Mouse (Mus musculus) cortical plate, adult 2 months (tissue): ENCODE data around the gene Fhl2. TPM values are rescaled to one million over a fixed set of nuclear protein-coding genes. Genes with fewer than 3 reads are reported as not detected.
"Not testable (repeated sequence)": the region's sequence is repeated elsewhere in the genome, so short reads cannot be mapped to it uniquely, and the experiment has no call there.

Experiments
- H3K27ac ChIP-seq: fragments of 200-500 bp; 2 replicates; pipeline ENCODE4 v1.5.1; 2012; ENCODE audit warnings: low read length, control low read depth, inconsistent platforms; ENCODE audit not compliant: insufficient read depth
- H3K4me1 ChIP-seq: fragments of 200-500 bp; 2 replicates; pipeline ENCODE4 v1.6.1; 2011; ENCODE audit warnings: low read length; ENCODE audit not compliant: control insufficient read depth, insufficient read depth
- H3K4me3 ChIP-seq: fragments of 200-500 bp; 2 replicates; pipeline ENCODE4 v1.5.1; 2011; ENCODE audit warnings: mild to moderate bottlenecking, low read length, control low read depth; ENCODE audit not compliant: insufficient read depth
- CTCF ChIP-seq: fragments of 200-500 bp; IDR thresholded peaks from 2 replicates; pipeline ENCODE4 v1.5.1; 2011; ENCODE audit warnings: mild to moderate bottlenecking, control low read depth, low read length; ENCODE audit not compliant: insufficient read depth; ENCODE audit errors: extremely low read depth
- POLR2A ChIP-seq: fragments of 200-500 bp; IDR thresholded peaks from 2 replicates; pipeline ENCODE4 v1.6.1; 2011; ENCODE audit warnings: mild to moderate bottlenecking, low read length, control low read depth; ENCODE audit not compliant: insufficient read depth; ENCODE audit errors: extremely low read depth
- polyA plus RNA-seq: library from polyadenylated mRNA; depleted of rRNA; stranded (reverse); fragments of >200 nt; gene quantifications from 2 replicates; pipeline ENCODE4 v1.2.3, GENCODE M21; 2012

The Fhl2 gene
- polyA plus RNA-seq, 1 experiment, result 88.7 TPM

- H3K4me1 ChIP-seq, result peaks cover 2% of the 10 kb centered on the region; the same call in 1 of the 2 replicates
- no peak overlapping the region for H3K27ac ChIP-seq
- TF ChIP-seq CTCF (no peak), POLR2A (no peak)
- no peak overlapping the region for H3K4me3 ChIP-seq
These were observed 3.4 kb downstream of the Fhl2 start for GRCm38 (mm10) chr1:43193423-43193822.

GRCm38 (mm10) chr1:43192471-43192870, 4.3 kb downstream of the Fhl2 start:
- no peak overlapping the region for H3K4me3 ChIP-seq
- peaks cover 2% of the 10 kb centered on the region; the same call in 1 of the 2 replicates for H3K4me1 ChIP-seq
- no peak for TF ChIP-seq POLR2A
- H3K27ac ChIP-seq, result no peak overlapping the region

- Histone ChIP-seq H3K4me1 (peaks cover 2% of the 10 kb centered on the region; the same call in 1 of the 2 replicates), H3K4me3 (no peak overlapping the region), H3K27ac (no peak overlapping the region)
- TF ChIP-seq CTCF, result no peak
- TF ChIP-seq POLR2A, result no peak
These were observed 5.7 kb downstream of the Fhl2 start for GRCm38 (mm10) chr1:43191078-43191477.

GRCm38 (mm10) chr1:43188893-43189292, 7.9 kb downstream of the Fhl2 start:
- not testable (repeated sequence) for H3K4me1 ChIP-seq, H3K27ac ChIP-seq, H3K4me3 ChIP-seq

GRCm38 (mm10) chr1:43186334-43186733, 10.4 kb downstream of the Fhl2 start:
- no peak overlapping the region for H3K4me3 ChIP-seq
- peaks cover 1% of the 10 kb centered on the region; the same call in 1 of the 2 replicates for H3K4me1 ChIP-seq
- H3K27ac ChIP-seq, result no peak overlapping the region
- TF ChIP-seq POLR2A (no peak), CTCF (no peak)

GRCm38 (mm10) chr1:43180912-43181311, 15.9 kb downstream of the Fhl2 start:
- Histone ChIP-seq H3K4me1 (peaks cover 5% of the 10 kb centered on the region; the same call in 1 of the 2 replicates), H3K27ac (no peak overlapping the region), H3K4me3 (no peak overlapping the region)
- no peak for TF ChIP-seq POLR2A
- TF ChIP-seq CTCF, result no peak

GRCm38 (mm10) chr1:43178780-43179179, 18.0 kb downstream of the Fhl2 start:
- H3K4me1 ChIP-seq, result peaks cover 5% of the 10 kb centered on the region; the same call in 1 of the 2 replicates
- H3K4me3 ChIP-seq, result no peak overlapping the region
- no peak for TF ChIP-seq POLR2A
- TF ChIP-seq CTCF, result no peak
- H3K27ac ChIP-seq, result peak overlapping the region; percentile 41; the same call in 1 of the 2 replicates

GRCm38 (mm10) chr1:43178378-43178777, 18.4 kb downstream of the Fhl2 start:
- no peak for TF ChIP-seq POLR2A
- TF ChIP-seq CTCF, result no peak
- Histone ChIP-seq H3K4me1 (peaks cover 5% of the 10 kb centered on the region; the same call in 1 of the 2 replicates), H3K4me3 (no peak overlapping the region), H3K27ac (peak overlapping the region; percentile 41)

GRCm38 (mm10) chr1:43173283-43174226, 23.2 kb downstream of the Fhl2 start:
- Histone ChIP-seq H3K4me3 (no peak overlapping the region), H3K27ac (no peak overlapping the region), H3K4me1 (peaks cover 3% of the 10 kb centered on the region; the same call in 1 of the 2 replicates)
- TF ChIP-seq CTCF (no peak), POLR2A (no peak)

GRCm38 (mm10) chr1:43171816-43172215, 25.0 kb downstream of the Fhl2 start:
- no peak overlapping the region for H3K27ac ChIP-seq
- H3K4me1 ChIP-seq, result peaks cover 1% of the 10 kb centered on the region; the same call in 1 of the 2 replicates
- TF ChIP-seq POLR2A (no peak), CTCF (no peak)
- no peak overlapping the region for H3K4me3 ChIP-seq

GRCm38 (mm10) chr1:43171093-43171492, 25.7 kb downstream of the Fhl2 start:
- Histone ChIP-seq H3K27ac (no peak overlapping the region), H3K4me1 (peaks cover 1% of the 10 kb centered on the region; the same call in 1 of the 2 replicates), H3K4me3 (no peak overlapping the region)
- TF ChIP-seq CTCF, result no peak
- no peak for TF ChIP-seq POLR2A
